Mouse (Mus musculus): ENCODE data around the gene C330007P06Rik.
"Not testable (repeated sequence)": the region's sequence is repeated elsewhere in the genome, so short reads cannot be mapped to it uniquely, and the experiment has no call there.

Gene C330007P06Rik

GRCm38 (mm10) chrX:36799131-36799879, 74.6 kb downstream of the C330007P06Rik start:
- DNase-seq (ENCODE audit: low spot score), result no peak

GRCm38 (mm10) chrX:36796734-36797133, 77.2 kb downstream of the C330007P06Rik start:
- not testable (repeated sequence) for DNase-seq (ENCODE audit: low spot score)

GRCm38 (mm10) chrX:36796163-36796581, 77.7 kb downstream of the C330007P06Rik start:
- DNase-seq (ENCODE audit: low spot score), result peak; percentile 90

GRCm38 (mm10) chrX:36795424-36796162, 78.3 kb downstream of the C330007P06Rik start, which contains the start of gene Slc25a5:
Gene Slc25a5, plus strand, starts transcription at chrX:36795651.
- peak; percentile 83 for DNase-seq (ENCODE audit: low spot score)

- no peak for DNase-seq (ENCODE audit: low spot score)
Measured at GRCm38 (mm10) chrX:36794571-36794970, 79.3 kb downstream of the C330007P06Rik start.

GRCm38 (mm10) chrX:36789360-36789759, 84.6 kb downstream of the C330007P06Rik start:
- DNase-seq (ENCODE audit: low spot score), result no peak

- DNase-seq (ENCODE audit: low spot score), result no peak
Measured at GRCm38 (mm10) chrX:36777694-36778093, 96.2 kb downstream of the C330007P06Rik start.

- no peak for DNase-seq (ENCODE audit: low spot score)
Measured at GRCm38 (mm10) chrX:36775520-36775919, 98.4 kb downstream of the C330007P06Rik start.
